Mouse (Mus musculus): ENCODE measurements at regions not wholly inside any gene's neighbourhood (a gene's known extent, or its start where the extent isn't known, plus 50 kb on each side); places are given as distances from the start of the nearest gene placed in this dataset.
"Not testable (repeated sequence)": the region's sequence is repeated elsewhere in the genome, so short reads cannot be mapped to it uniquely, and the experiment has no call there.

DNA sequence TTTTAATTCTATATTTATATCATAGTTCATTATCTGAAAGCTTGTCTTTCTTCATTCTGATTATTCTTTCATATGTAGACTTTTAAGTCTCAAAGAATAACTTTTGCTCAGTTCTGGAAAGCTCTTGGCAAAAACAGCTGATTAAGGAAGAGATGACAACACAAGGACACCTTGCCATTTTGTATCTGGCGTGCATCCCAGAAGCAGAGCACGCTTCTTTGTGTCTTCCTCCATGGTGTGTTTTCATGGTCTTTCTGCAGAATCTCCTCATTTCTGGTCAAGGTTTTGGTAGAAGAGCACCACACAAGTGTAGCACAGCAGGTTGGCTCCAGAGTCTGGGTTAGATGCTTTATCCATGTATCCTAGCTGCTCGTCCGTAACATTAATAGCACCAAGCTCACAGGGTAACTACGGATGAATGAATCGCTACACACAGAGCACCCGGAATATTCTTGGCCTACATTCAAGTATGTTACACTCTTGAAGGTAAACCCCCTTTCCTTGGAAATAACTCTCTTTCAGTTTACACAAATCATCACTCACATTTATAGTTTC lies 148.9 kb upstream of the Ddhd1 start:
- DNase-seq (ENCODE audit: low read depth, low spot score): peak; percentile 25

DNA sequence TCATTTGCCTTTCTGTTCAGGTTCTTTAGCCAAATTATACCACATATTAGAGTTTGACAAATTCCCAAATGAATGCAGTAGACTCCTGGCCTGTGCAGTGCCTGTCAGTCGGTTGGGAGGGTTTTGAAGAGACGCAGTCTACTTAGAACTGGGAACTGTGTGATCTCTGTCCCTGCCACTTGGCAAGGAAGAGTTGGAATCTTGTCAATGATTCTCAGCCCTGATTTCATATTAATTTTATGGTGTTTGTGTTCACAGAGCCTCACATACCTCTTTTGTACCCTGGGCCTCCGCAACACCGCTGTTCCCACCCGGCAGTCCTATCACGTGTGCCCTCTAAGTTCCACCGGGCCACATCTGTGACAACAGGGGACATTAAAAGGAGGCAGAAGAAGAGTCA lies 149.8 kb upstream of the Ddhd1 start:
- DNase-seq (ENCODE audit: low read depth, low spot score): no peak

DNA sequence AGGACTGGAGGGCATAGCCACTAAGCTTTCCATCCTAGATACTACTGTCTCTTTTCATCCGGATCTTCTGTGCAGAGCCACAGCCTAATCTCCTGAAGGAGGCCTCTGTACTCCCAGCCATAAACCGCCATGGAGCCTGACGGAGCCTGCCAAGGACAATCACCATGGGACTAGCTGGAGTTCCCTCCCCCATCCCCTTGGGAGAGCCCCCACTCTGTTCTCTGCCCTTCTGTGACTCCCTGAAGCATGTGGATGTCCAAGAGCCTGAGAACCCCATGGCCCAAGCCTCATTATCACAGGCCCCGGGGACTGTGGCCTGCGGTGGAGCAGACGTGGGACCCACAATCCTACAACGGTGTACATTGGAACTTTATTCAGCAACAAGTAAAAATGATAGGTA lies 151.5 kb upstream of the Ddhd1 start:
- DNase-seq (ENCODE audit: low read depth, low spot score): no peak

DNA sequence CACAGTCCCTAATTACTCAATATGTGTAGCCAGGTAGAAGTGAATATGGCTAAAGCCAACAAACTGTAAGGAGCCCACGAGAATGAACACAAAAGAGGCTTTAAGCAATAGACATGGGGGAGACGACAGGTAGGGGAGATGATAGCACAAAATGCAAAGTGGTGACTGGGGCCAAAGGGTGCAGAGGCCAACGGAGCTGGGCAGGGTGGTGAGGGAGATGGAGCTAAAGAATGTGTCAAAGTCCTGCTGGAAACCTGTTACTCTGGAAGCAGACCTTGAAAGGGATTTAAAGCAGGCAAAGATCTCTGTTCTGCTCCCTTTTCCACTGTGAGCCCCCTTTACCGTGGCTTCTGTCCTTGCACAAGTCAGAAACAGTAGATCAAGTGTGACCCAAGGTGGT lies 152.2 kb upstream of the Ddhd1 start:
- no peak for DNase-seq (ENCODE audit: low read depth, low spot score)

DNA sequence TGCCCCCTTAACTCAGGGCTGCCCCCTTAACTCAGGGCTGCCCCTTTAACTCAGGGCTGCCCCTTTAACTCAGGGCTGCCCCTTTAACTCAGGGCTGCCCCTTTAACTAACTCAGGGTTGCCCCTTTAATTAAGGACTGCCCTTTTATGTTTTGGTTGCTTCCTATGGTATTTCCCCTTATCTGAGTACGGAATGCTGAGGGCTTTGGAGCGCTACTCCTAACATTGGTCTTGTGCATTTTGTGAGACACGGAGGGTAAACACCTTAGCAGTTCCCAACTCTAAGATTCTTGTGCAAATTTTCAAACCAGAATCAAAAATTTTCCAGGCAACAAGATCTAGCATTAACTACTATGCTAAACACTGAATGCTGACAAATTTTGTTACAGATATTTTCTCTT lies 152.7 kb upstream of the Ddhd1 start:
- no peak for DNase-seq (ENCODE audit: low read depth, low spot score)

DNA sequence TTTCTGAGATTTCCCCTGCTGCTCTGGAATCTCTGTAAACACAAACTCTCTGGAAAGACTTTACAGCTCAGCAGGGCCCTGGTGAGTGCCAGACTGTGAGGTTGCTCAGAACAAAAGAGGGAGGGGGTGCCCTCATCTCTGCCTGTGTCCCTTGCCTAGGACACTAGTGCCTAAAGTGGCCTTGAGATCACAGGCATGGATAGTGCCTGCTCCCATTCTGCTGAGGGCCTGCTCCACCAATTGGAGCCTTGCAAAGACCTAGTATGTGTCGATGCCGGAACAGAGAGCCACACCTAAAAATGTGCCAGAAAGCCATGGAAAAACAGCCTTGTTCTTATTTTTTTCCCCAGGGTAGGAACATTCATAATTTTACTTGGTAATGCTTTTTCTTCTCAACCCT lies 157.7 kb upstream of the Ddhd1 start:
- no peak for DNase-seq (ENCODE audit: low read depth, low spot score)

DNA sequence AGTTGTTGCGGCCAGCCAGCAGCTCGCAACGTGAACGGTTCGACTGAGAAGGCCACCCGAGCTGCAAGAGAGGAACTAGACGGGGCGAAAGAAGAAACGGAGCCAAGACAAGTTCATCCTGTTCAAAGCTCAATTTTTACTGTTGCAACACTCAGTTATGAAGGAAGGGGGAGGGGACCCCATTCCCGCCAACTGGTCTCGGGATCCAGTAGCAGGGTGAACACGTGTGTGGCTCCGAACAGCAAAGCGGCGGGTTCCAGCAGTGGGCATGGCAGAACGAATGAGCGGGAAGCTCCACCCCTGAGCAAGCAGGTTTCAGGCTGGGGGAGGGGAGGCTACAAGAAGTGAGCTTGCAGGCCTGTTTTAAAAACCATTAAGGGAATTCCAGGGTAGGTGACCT lies 158.7 kb upstream of the Ddhd1 start:
- not testable (repeated sequence) for DNase-seq (ENCODE audit: low read depth, low spot score)

DNA sequence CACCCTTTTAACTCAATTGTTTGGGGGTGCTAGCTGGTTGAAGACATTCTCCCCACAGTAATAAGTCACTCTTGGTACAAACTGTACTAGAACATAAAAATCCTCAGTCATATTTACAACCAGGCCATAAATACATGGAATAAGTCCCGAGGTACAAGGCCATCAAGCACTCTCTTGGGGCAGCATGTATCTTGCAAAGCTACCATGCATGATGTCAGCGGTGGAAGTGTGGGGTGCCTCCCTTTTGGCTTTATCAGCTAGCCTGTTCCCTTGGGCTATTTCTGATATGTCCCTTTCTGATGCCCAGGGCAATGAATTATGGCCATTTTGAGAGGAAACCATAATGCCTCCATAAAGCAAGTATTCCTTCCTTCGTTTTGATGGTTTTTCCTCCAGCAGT lies 159.8 kb upstream of the Ddhd1 start:
- DNase-seq (ENCODE audit: low read depth, low spot score): no peak

DNA sequence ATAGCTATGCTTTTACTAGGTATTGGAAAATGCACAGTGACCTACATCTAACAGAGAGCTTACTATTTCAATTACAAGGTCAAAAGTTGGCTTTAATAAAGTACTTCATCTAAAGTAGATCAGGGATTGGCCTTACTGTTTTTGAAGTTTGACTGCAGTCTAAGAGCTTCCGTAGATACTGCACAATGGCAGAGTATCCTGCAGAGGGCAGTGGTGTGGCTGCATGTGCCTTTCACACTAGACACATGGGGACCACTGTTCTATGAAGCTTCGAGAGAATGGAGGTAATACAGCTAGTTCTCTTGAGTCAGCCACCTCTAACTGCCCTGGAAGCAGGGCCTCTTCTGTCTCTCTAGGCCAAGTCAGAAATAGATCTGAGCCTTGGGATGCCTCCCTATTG lies 166.7 kb upstream of the Ddhd1 start:
- DNase-seq (ENCODE audit: low read depth, low spot score): no peak

DNA sequence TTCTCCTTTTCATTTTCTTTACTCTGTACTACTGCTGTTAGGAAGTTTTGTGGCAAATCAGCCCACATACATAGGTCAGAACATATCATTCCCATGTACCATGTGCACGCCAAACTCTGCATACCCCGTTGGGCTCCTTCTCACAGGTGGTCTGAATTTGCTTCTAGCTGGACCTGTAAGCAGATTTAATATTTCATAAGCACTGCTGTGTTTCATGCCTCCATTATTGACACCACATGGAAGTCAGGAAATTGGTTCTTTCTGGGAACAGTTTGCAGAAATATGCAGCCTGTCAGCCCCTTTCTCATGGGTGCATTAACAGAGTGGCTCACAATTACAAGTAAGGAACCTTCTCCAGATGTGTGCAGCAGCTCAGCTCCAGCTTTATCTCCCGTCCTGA lies 168.1 kb upstream of the Ddhd1 start:
- DNase-seq (ENCODE audit: low read depth, low spot score): no peak

DNA sequence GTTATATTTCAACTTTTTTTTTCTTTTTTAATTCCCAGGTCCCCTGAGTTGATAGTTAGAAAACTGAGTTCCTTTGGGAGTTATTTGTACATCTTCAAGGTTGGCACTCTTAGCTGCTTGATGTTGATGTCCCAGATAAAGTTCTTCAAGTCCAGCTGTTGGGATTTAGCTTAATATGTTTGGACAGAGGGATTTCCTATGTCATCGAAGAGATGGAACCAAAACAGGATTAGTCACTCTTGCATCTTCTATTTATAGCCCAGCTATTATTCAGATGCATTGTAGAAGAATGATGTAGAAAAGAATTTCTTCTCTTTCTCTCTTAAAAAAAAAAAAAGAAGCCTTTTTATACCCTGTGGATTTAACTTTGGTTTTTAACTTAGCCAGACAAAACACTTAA lies 169.2 kb upstream of the Ddhd1 start:
- DNase-seq (ENCODE audit: low read depth, low spot score): no peak

DNA sequence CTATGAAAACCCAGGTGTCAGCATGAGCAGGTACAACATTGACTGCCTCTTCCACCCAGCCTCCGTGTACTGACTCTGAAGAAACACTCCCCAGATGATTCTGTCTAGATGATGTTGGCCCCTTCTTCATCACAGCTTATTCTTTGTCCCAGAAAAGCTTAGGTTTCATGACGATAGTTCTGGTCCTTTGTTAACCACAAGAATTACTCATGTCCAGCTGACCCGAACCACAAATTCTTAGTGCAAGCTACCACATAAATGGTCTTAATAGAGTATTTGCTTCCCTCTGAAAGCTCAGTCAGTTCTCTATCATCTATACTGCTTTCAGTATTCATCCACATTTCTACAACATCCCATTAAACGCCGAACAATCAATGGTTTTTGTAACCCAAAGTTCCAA lies 172.5 kb upstream of the Ddhd1 start:
- DNase-seq (ENCODE audit: low read depth, low spot score): no peak

DNA sequence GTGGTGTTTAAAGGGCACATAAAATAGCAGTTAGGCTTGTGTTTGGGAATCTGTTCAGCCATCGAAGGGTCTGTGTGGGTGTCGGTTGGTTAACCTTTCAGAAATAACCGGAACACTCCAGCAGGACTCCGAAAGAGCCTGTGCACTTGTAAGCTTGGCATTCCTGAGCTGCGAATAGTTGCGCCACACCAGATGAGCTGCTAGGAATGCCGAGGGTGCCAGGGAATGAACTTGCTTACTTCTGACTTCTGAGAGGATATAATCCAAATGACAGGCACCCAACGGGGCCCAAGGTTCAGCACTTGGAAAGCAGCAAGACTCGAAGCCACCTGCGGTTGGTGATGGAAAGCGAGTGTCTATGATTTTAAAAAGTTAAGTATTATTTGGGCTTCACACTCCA lies 179.1 kb upstream of the Ddhd1 start:
- DNase-seq (ENCODE audit: low read depth, low spot score): no peak

DNA sequence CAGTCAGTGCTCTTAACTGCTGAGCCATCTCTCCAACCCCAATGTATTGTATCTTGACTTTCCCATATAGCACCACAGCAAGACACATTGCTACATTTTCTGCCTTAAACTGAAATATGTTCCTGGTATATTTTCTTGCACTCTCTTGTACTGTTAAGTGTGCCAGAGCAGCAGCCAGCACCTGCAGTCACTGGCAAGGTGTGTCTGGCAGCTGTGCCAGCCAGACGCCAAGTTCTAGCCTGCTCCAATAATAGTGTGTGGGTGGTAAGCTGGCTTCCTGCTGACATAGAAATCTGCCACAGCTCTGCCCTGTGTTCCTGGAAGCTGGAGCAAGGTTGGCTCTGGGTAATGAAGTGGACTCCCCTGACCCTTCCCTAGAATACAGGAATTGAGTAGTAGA lies 185.9 kb upstream of the Ddhd1 start:
- DNase-seq (ENCODE audit: low read depth, low spot score): peak; percentile 38

DNA sequence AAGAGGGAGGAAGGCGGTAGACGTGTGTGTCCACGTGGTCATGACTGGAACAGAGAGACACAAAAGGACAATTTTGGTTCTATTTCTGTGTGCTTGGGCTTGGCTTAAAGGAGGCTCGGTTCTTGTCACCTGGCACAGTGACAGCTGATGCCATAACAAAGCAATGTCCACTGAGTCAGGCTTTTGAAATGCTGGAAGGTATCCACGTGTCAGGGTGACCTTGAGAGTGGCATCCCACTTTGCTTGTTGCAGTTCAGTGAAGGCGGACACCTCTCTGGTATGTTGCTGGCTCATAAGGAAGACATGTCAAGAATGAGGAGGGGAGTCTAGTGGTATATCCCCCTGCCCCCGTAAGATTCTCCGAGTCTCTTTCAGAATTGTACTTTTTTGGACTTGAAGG lies 192.6 kb upstream of the Ddhd1 start:
- DNase-seq (ENCODE audit: low read depth, low spot score): no peak

DNA sequence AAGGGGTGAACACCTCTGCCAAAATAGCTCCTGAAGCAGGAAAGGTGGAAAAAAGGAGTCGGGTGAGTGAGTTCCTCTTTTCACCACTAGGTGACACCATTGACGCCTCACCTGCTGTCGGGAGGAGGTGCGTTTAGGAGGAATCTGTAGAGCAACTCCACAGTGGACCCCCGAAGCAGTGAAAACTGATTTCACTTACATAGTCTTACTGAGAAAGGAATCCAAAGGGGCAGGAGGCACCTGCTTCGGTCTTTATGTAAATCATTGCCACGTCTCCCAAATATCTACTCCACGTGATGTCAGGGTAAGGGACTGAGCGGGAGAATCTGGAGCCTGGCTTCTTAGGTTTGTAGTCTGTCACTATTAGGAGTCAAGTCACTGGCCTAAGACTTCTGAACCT lies 220.5 kb upstream of the Ddhd1 start:
- peak; percentile 54 for DNase-seq (ENCODE audit: low read depth, low spot score)

DNA sequence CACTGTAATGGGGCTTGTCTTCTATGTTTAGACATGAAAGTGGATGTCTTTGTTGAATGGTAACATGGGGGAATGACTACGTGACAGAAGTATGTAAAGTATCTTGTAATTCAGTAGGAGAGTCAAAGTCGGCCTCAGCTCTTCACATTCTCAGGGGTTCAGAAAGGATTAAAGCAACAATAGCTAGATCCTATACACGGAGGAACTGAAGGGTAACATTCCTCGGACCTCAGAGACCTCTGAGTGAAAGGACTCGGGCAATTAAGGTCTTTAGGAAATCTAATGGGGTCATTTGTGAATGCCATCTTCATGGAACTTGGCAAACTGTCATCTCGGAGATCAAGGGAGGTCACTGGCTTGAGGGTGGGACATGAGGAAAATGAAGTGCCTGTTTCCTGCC lies 262.8 kb upstream of the Ddhd1 start:
- DNase-seq (ENCODE audit: low read depth, low spot score): no peak

DNA sequence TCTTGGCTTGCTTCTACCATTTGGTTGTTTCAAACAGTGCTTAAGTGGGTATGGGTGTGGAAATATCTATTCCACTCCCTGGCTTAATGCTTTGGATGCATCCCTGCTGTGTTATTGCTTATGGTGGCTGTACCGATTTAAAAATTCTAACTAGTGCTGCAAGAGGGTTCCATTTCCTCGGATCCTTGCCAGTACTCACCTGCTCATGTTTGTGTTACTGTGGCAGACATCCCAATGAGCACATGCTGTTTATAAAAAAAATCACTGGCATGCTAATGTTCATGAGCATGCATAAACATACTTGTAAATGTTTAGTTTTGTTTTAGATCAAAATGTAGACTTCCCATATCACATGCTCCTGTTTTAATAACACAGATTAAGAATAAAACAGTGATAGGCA lies 285.6 kb upstream of the Ddhd1 start:
- DNase-seq (ENCODE audit: low read depth, low spot score): no peak

DNA sequence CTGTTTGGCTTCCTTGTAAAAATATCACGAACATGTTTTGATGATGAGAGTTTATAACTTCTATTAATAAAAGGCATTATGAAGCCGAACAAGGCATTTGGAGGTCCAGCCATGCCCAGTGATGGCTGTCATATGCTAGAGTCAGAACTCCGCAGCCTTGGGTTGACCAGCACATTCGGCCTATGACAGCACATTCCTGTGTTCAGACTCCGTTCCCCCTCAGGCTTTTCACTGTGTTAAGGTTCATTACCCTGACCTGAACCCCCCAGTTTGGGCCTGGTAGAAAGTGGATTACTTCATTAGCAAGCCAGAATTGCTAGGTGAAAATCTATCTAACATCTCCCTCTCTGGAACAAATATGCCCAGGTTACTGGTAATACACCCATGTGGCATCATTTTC lies 286.2 kb upstream of the Ddhd1 start:
- DNase-seq (ENCODE audit: low read depth, low spot score): no peak

DNA sequence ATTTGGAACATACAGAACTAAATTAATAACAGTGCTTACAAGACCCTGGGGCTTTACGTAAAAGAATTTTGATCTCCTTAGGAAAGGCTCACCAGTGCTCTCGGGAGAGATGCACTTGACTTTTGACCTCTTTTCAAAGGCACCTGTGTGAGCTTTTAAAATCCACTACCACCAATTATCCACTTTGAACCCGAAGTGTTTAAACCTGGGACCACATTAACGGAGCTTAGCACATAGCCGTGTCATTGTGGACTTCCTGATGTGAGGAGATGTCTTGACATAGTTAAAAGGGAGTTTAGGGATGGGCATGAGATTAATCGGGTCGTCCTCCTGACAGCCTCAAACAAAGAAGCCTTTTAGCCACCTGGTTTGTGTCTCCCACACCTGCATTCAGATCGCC lies 286.6 kb upstream of the Ddhd1 start:
- DNase-seq (ENCODE audit: low read depth, low spot score): no peak

DNA sequence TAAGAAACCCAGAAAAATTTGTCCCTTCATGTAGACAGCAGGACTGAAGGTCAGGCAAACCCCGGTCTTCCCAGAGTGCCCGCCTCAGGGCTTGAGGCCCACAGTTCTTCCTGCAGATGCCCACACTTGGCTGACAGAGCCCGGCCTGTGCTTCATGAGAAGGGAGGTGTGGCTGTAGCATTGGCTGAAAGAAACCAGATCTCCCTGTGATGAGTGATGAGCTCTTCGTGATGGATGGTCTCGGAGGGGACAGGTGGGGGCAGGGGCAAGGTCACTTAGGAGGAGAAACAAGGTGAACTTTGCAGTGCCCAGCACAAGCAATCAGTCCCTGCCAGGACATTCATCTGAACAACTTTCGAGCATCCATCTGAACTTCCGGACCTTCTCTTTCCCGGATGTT lies 298.7 kb upstream of the Ddhd1 start:
- DNase-seq (ENCODE audit: low read depth, low spot score): no peak

DNA sequence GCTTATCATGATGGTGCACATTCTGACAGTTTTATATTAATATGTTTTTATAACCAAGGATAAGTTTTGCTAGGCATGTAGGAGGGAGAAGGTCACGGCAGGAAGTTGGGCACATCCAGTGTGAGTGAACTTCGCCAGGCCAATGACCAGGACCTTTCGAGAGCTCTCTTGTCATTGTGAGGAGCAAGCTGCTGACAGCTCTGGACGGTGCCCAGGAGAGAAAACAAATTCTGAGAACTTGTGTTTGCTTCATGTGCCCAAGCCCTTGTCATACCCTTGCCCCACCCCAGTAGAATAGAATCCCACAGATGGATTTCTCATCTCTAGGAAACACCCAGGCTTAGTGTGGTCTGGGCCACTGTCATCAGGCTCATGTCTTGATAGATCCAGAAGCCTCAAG lies 304.5 kb upstream of the Ddhd1 start:
- DNase-seq (ENCODE audit: low read depth, low spot score): no peak

DNA sequence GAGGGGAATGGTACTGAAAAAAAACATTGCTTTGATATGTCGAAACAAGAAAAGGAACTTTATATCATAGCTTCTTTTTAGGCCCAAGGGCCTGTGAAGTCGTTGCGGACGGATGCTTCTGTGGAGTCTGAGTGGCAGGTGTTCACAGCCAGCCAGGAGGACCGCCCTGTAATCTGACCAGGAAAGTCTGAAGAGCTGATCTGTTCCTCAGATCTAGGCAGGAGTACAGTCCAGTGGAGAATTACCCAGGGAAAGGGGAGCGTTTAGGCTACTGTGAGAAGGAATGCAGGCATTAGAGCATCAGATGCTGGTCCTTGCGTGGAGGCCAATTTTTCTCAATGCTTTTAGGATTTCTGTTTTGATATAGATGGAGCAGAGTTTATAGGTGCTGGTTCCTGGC lies 306.1 kb upstream of the Ddhd1 start:
- DNase-seq (ENCODE audit: low read depth, low spot score): no peak

DNA sequence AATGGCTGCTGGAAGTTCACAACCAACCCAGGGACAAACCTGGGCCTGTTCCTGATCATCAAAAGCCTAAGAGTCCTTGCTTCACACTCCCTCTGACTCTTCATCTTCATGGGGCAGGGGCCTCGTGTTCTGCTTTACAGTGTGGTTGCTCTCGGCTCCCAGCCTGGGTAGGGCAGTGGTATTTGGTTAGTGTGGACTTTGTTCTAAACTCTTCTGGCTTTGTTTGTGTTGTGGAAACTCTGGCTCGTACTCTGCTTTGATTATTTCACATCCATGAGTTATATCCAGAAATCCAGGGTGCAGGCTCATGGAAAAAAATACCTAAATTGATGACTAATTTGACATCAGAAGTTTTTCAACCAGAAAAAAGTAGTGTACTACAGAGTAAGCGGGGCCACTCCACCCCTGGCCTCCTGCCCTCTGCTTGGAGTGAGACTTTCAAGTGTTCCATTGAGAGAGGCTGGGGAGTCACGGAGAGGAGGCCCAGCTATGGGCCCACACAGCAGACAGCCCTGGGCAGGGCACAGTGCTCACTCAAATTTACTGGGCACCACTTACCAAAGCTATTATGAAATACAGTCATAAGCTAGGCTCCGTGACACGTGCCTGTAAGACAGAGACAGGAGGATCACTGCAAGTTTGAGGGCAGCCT lies 325.4 kb upstream of the Ddhd1 start:
- no peak for DNase-seq (ENCODE audit: low read depth, low spot score)
